Mouse (Mus musculus) testis, postnatal 14 days (tissue): ENCODE measurements around the gene Map2k5.
A peak's percentile ranks its signal among the peaks of the same experiment; 100 is the strongest.

Experiments used
- DNase-seq: peaks from one replicate; pipeline ENCODE4 v3.0.0; 2021; ENCODE audit warnings: low spot score

Map2k5 gene

GRCm38 (mm10) chr9:63145249-63146125, 232.2 kb downstream of the Map2k5 start:
- DNase-seq: no peak

- DNase-seq: no peak
Measured at GRCm38 (mm10) chr9:63144502-63145248, 233.0 kb downstream of the Map2k5 start.

GRCm38 (mm10) chr9:63143641-63144501, 233.8 kb downstream of the Map2k5 start:
- DNase-seq: no peak

- DNase-seq: no peak
Measured at GRCm38 (mm10) chr9:63143227-63143626, 234.5 kb downstream of the Map2k5 start.

- DNase-seq: no peak
Measured at GRCm38 (mm10) chr9:63142335-63143036, 235.2 kb downstream of the Map2k5 start.

- DNase-seq: no peak
Measured at GRCm38 (mm10) chr9:63141641-63142334, 235.9 kb downstream of the Map2k5 start.

- DNase-seq: no peak
Measured at GRCm38 (mm10) chr9:63140211-63140610, 237.5 kb downstream of the Map2k5 start.

- DNase-seq: no peak
Measured at GRCm38 (mm10) chr9:63139661-63140060, 238.0 kb downstream of the Map2k5 start.

GRCm38 (mm10) chr9:63138481-63138967, 239.2 kb downstream of the Map2k5 start:
- DNase-seq: no peak

- no peak for DNase-seq
Measured at GRCm38 (mm10) chr9:63137615-63137915, 240.1 kb downstream of the Map2k5 start.

- no peak for DNase-seq
Measured at GRCm38 (mm10) chr9:63136756-63137614, 240.7 kb downstream of the Map2k5 start.

GRCm38 (mm10) chr9:63136241-63136640, 241.5 kb downstream of the Map2k5 start:
- no peak for DNase-seq

- no peak for DNase-seq
Measured at GRCm38 (mm10) chr9:63135801-63136200, 241.9 kb downstream of the Map2k5 start.

GRCm38 (mm10) chr9:63135356-63135755, 242.3 kb downstream of the Map2k5 start:
- no peak for DNase-seq

GRCm38 (mm10) chr9:63133659-63134058, 244.0 kb downstream of the Map2k5 start:
- no peak for DNase-seq

GRCm38 (mm10) chr9:63132673-63133601, 244.8 kb downstream of the Map2k5 start:
- peak; percentile 93 for DNase-seq

- no peak for DNase-seq
Measured at GRCm38 (mm10) chr9:63131957-63132602, 245.6 kb downstream of the Map2k5 start.

GRCm38 (mm10) chr9:63129641-63130041, 248.1 kb downstream of the Map2k5 start:
- DNase-seq: no peak
